18 mouse cellular contexts compared by ENCODE assay signal in genomic region chr7:82033347-82033746, GRCm38 (mm10). TPM values are rescaled to one million over a fixed set of nuclear protein-coding genes. Genes with fewer than 3 reads are reported as not detected.
"Had no signal": no experiment of that assay in that cellular context is flagged by ENCODE, and none has a peak within 500 bp of the region (broad histone marks: within the 10 kb centered on the region; RNA-seq: fewer than 3 reads in every experiment).

No protein-coding gene starts in this region.

- H3K9me3 ChIP-seq: liver, embryonic 13.5 days; midbrain, embryonic 12.5 days; midbrain, embryonic 15.5 days; neural tube, embryonic 12.5 days; neural tube, embryonic 15.5 days; stomach, embryonic 15.5 days had no signal

- H3K4me1 ChIP-seq: liver, embryonic 13.5 days; midbrain, embryonic 12.5 days; midbrain, embryonic 15.5 days; neural tube, embryonic 12.5 days; neural tube, embryonic 15.5 days; stomach, embryonic 15.5 days had no signal

- H3K27ac ChIP-seq: liver, embryonic 13.5 days; midbrain, embryonic 12.5 days; midbrain, embryonic 15.5 days; neural tube, embryonic 12.5 days; neural tube, embryonic 15.5 days; stomach, embryonic 15.5 days had no signal

- DNase-seq: kidney, postnatal 14 days; kidney, postnatal 4 days; liver, embryonic 13.5 days; lung, adult 2 months; lung, postnatal 14 days; lung, postnatal 4 days; right cerebral cortex, adult 18-20 months; right cerebral cortex, postnatal 25 days; spleen, adult 18-20 months; thymus, postnatal 25 days had no signal

- H3K9ac ChIP-seq: liver, embryonic 13.5 days; midbrain, embryonic 12.5 days; midbrain, embryonic 15.5 days; neural tube, embryonic 12.5 days; neural tube, embryonic 15.5 days; stomach, embryonic 15.5 days had no signal

- H3K4me2 ChIP-seq: liver, embryonic 13.5 days; midbrain, embryonic 12.5 days; midbrain, embryonic 15.5 days; neural tube, embryonic 12.5 days; neural tube, embryonic 15.5 days; stomach, embryonic 15.5 days had no signal

- H3K27me3 ChIP-seq: liver, embryonic 13.5 days; midbrain, embryonic 12.5 days; midbrain, embryonic 15.5 days; neural tube, embryonic 12.5 days; neural tube, embryonic 15.5 days; stomach, embryonic 15.5 days had no signal

- ATAC-seq: midbrain, embryonic 15.5 days had no signal

- H3K4me3 ChIP-seq: liver, embryonic 13.5 days; midbrain, embryonic 12.5 days; midbrain, embryonic 15.5 days; neural tube, embryonic 12.5 days; neural tube, embryonic 15.5 days; stomach, embryonic 15.5 days had no signal

- H3K36me3 ChIP-seq: liver, embryonic 13.5 days; midbrain, embryonic 12.5 days; midbrain, embryonic 15.5 days; neural tube, embryonic 12.5 days; neural tube, embryonic 15.5 days; stomach, embryonic 15.5 days had no signal

RNA-seq across cellular contexts. Expression of gene Bnc1, which starts 41.3 kb away (rescaled TPM):
- total RNA-seq: layer of hippocampus, postnatal 14 days; left cerebral cortex, postnatal 25 days; megakaryocyte progenitor cell, adult 5-6 weeks had no signal
